Mouse (Mus musculus) lung, postnatal 14 days (tissue): ENCODE data around the gene Prnp.

Experiments used
- DNase-seq: peaks from one replicate; pipeline ENCODE4 v3.0.0; 2021

The Prnp gene

GRCm38 (mm10) chr2:131907311-131907710 lies 2.4 kb upstream of the Prnp start:
- DNase-seq, result no peak

- no peak for DNase-seq
These were observed 1.3 kb upstream of the Prnp start for GRCm38 (mm10) chr2:131908351-131908861.

- DNase-seq, result no peak
These were observed 822 bp upstream of the Prnp start for GRCm38 (mm10) chr2:131908906-131909305.

- DNase-seq, result no peak
These were observed 1.1 kb downstream of the Prnp start for GRCm38 (mm10) chr2:131910847-131911246.

GRCm38 (mm10) chr2:131911341-131911740 lies 1.6 kb downstream of the Prnp start:
- no peak for DNase-seq

GRCm38 (mm10) chr2:131912526-131913258 lies 3.0 kb downstream of the Prnp start:
- DNase-seq, result no peak

GRCm38 (mm10) chr2:131932275-131932902 lies 22.7 kb downstream of the Prnp start:
- DNase-seq, result no peak

GRCm38 (mm10) chr2:131933013-131933412 lies 23.3 kb downstream of the Prnp start:
- no peak for DNase-seq

- no peak for DNase-seq
These were observed 23.9 kb downstream of the Prnp start for GRCm38 (mm10) chr2:131933598-131933997.

GRCm38 (mm10) chr2:131934243-131934642 lies 24.5 kb downstream of the Prnp start:
- no peak for DNase-seq

GRCm38 (mm10) chr2:131935390-131936105 lies 25.8 kb downstream of the Prnp start:
- peak; percentile 49 for DNase-seq

GRCm38 (mm10) chr2:131936410-131936809 lies 26.7 kb downstream of the Prnp start:
- DNase-seq, result no peak

- peak; percentile 66 for DNase-seq
These were observed 29.8 kb downstream of the Prnp start for GRCm38 (mm10) chr2:131939404-131940111.

- DNase-seq, result no peak
These were observed 30.8 kb downstream of the Prnp start for GRCm38 (mm10) chr2:131940506-131940905.

- DNase-seq, result no peak
These were observed 31.8 kb downstream of the Prnp start for GRCm38 (mm10) chr2:131941501-131941900.

- no peak for DNase-seq
These were observed 34.6 kb downstream of the Prnp start for GRCm38 (mm10) chr2:131944370-131944769.

- DNase-seq, result no peak
These were observed 35.5 kb downstream of the Prnp start for GRCm38 (mm10) chr2:131945225-131945624.

GRCm38 (mm10) chr2:131945765-131946164 lies 36.0 kb downstream of the Prnp start:
- DNase-seq, result no peak

GRCm38 (mm10) chr2:131946351-131946750 lies 36.6 kb downstream of the Prnp start:
- DNase-seq, result no peak

- DNase-seq, result no peak
These were observed 38.4 kb downstream of the Prnp start for GRCm38 (mm10) chr2:131948156-131948555.

GRCm38 (mm10) chr2:131948916-131949639 lies 39.4 kb downstream of the Prnp start:
- no peak for DNase-seq
